Mouse (Mus musculus) liver, postnatal 0 days (tissue): Measurements from ENCODE around the gene Slc6a5.

Source experiments
- CTCF ChIP-seq: sonication (generic); IDR thresholded peaks from 2 replicates; pipeline ENCODE4 v1.5.1; 2016; ENCODE audit warnings: antibody characterized with exemption, low read depth
- EP300 ChIP-seq: IDR thresholded peaks from 2 replicates; pipeline ENCODE4 v1.6.1; 2016; ENCODE audit warnings: antibody characterized with exemption, low read depth, mild to moderate bottlenecking

DNA sequence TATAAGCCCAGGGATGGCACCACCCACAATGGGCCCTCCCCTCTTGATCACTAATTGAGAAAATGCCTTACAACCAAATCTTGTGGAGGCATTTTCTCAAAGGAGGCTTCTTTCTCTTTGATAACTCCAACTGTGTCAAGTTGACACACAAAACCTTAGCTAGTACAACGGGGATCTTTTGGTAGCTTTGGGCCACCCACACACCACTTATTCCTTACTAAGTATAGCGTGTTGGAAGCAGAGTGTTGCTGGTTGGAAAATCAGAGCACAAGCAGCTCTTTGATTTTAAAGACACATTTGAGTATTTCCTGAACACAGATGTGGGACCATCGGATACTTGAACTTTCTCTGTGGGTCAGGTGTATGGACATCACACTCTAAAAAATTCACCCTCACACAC lies 26.9 kb downstream of the Slc6a5 start:
- TF ChIP-seq CTCF (no peak), EP300 (no peak)
